10 mouse cellular contexts compared by ENCODE assay signal in the genomic region with DNA sequence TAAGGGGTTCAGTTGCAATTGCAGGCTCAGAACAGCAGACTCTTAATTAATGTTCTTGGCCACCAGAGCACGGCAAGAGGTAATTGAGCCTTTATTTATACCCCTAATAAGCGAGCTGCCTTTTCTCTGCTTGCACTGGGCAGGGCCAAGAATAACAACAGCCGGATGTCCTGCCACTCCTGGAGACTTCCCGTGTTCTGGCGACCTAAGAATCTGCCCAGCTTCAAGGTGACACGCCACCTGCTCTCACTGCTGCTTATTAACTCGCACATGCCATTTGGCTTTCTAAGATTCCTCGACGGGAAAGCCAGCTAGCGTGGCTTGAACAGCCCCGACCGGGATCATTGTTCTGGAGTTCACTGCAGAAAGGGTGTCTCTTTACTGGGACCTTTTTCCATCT. TPM values are rescaled to one million over a fixed set of nuclear protein-coding genes. Genes with fewer than 3 reads are reported as not detected.
DNase-seq lines count a peak whose midpoint lies in the region; ATAC-seq lines count a peak whose summit lies in the region.
"Had no signal": no experiment of that assay in that cellular context is flagged by ENCODE, and none has a peak within 500 bp of the region (broad histone marks: within the 10 kb centered on the region; RNA-seq: fewer than 3 reads in every experiment).

No protein-coding gene starts in this region.

- H3K27me3 ChIP-seq in hindbrain, embryonic 14.5 days (ENCODE audit: control insufficient read depth, insufficient read depth, low read length), result no peaks in the 10 kb centered on the region
- H3K27me3 ChIP-seq in hindbrain, embryonic 12.5 days, result no peaks in the 10 kb centered on the region
- no peaks in the 10 kb centered on the region for H3K27me3 ChIP-seq in heart, embryonic 11.5 days (ENCODE audit: control insufficient read depth, insufficient read depth, low read length)
- H3K27me3 ChIP-seq: liver, embryonic 15.5 days had no signal

- intact Hi-C loops in gastrocnemius, postnatal 14 days (cut with DNase I; ENCODE audit: low total_unique reads), result loop anchor here (5.0 kb wide), 2 partner anchors 118 to 333 kb away; no protein-coding TSS in a partner anchor

- 23% methylated on average over 12 of the region's 12 CpGs for WGBS in hindbrain, embryonic 14.5 days
- WGBS in hindbrain, embryonic 12.5 days, result 30% methylated on average over 12 of the region's 12 CpGs
- WGBS in heart, embryonic 11.5 days (ENCODE audit: insufficient replicate concordance), result 25% methylated on average over 12 of the region's 12 CpGs

- ATAC-seq in hindbrain, embryonic 14.5 days (ENCODE audit: low FRiP score), result no peak
- ATAC-seq in hindbrain, embryonic 12.5 days (ENCODE audit: low FRiP score), result no peak
- no peak for ATAC-seq in heart, embryonic 11.5 days (replicated peaks; ENCODE audit: insufficient number of reproducible peaks, low FRiP score, low TSS enrichment)

- H3K4me2 ChIP-seq in hindbrain, embryonic 14.5 days (replicated peaks), result peak overlapping the region; percentile 17; the same call in 1 of the 2 replicates
- no peak overlapping the region for H3K4me2 ChIP-seq in hindbrain, embryonic 12.5 days (replicated peaks)
- peak overlapping the region; percentile 31 for H3K4me2 ChIP-seq in heart, embryonic 11.5 days
- H3K4me2 ChIP-seq: liver, embryonic 15.5 days had no signal

- H3K4me1 ChIP-seq in hindbrain, embryonic 14.5 days (replicated peaks; ENCODE audit: control insufficient read depth, insufficient read depth, low read length), result 0 out of 2 replicates have a peak, but pooled peaks cover 4% of the 10 kb centered on the region
- H3K4me1 ChIP-seq in hindbrain, embryonic 12.5 days, result peaks cover 4% of the 10 kb centered on the region; the same call in 1 of the 2 replicates
- peaks cover 10% of the 10 kb centered on the region; the same call in 1 of the 2 replicates for H3K4me1 ChIP-seq in heart, embryonic 11.5 days (ENCODE audit: control insufficient read depth, insufficient read depth, low read length)

- no peak overlapping the region for H3K4me3 ChIP-seq in hindbrain, embryonic 14.5 days (replicated peaks; ENCODE audit: low read length)
- no peak overlapping the region for H3K4me3 ChIP-seq in hindbrain, embryonic 12.5 days
- no peak overlapping the region for H3K4me3 ChIP-seq in heart, embryonic 11.5 days (ENCODE audit: low read depth, low read length)
- H3K4me3 ChIP-seq: liver, embryonic 15.5 days had no signal

- H3K9ac ChIP-seq in hindbrain, embryonic 14.5 days, result no peak overlapping the region
- no peak overlapping the region for H3K9ac ChIP-seq in hindbrain, embryonic 12.5 days
- 0 out of 2 replicates have a peak overlapping the region, but pooled peaks have one; percentile 29 for H3K9ac ChIP-seq in heart, embryonic 11.5 days (ENCODE audit: low read depth, low read length)
- H3K9ac ChIP-seq: liver, embryonic 15.5 days had no signal

- H3K27ac ChIP-seq in hindbrain, embryonic 14.5 days, result 0 out of 2 replicates have a peak overlapping the region, but pooled peaks have one; percentile 26
- H3K27ac ChIP-seq in hindbrain, embryonic 12.5 days, result no peak overlapping the region
- H3K27ac ChIP-seq in heart, embryonic 11.5 days (ENCODE audit: low read depth, low read length), result peak overlapping the region; percentile 35; the same call in 1 of the 2 replicates
- H3K27ac ChIP-seq: liver, embryonic 15.5 days had no signal

- no peaks in the 10 kb centered on the region for H3K36me3 ChIP-seq in hindbrain, embryonic 14.5 days (replicated peaks; ENCODE audit: control insufficient read depth, insufficient read depth)
- no peaks in the 10 kb centered on the region for H3K36me3 ChIP-seq in hindbrain, embryonic 12.5 days
- no peaks in the 10 kb centered on the region for H3K36me3 ChIP-seq in heart, embryonic 11.5 days (ENCODE audit: control insufficient read depth, insufficient read depth, low read length)
- H3K36me3 ChIP-seq: liver, embryonic 15.5 days had no signal

- no peak for DNase-seq in hindbrain, embryonic 14.5 days (ENCODE audit: low spot score)
- peak; percentile 63 for DNase-seq in kidney, postnatal 10 days
- DNase-seq in retina, embryonic 14.5 days (ENCODE audit: low spot score), result peak; percentile 66
- no peak for DNase-seq in spleen, postnatal 4 days (ENCODE audit: low spot score in 2 of 2)
- no peak for DNase-seq in gastrocnemius, postnatal 14 days
- no peak for DNase-seq in cerebellum, adult 8-10 months

- H3K9me3 ChIP-seq in hindbrain, embryonic 14.5 days (ENCODE audit: control insufficient read depth, low read length), result no peaks in the 10 kb centered on the region
- H3K9me3 ChIP-seq in hindbrain, embryonic 12.5 days (replicated peaks), result no peaks in the 10 kb centered on the region
- H3K9me3 ChIP-seq in heart, embryonic 11.5 days (replicated peaks; ENCODE audit: control insufficient read depth, low read length), result no peaks in the 10 kb centered on the region
- H3K9me3 ChIP-seq: liver, embryonic 15.5 days had no signal

RNA-seq across cellular contexts. Expression of gene Fnbp1l, which starts 15.7 kb away (rescaled TPM):
- 201 and 209 TPM in 2 replicates for polyA plus RNA-seq in hindbrain, embryonic 14.5 days (2014; fragmentation: Nextera tagmentation; extraction: Ambion mirVana)
- polyA plus RNA-seq in hindbrain, embryonic 12.5 days (2016; fragmentation: Nextera tagmentation; extraction: Ambion mirVana), result 139 and 151 TPM in 2 replicates
- 26.6 and 35.1 TPM in 2 replicates for polyA plus RNA-seq in heart, embryonic 11.5 days (2014; fragmentation: Nextera tagmentation; extraction: Ambion mirVana)
- 10 to 100 TPM; 11.3 to 11.8 TPM for total RNA-seq in gastrocnemius, postnatal 14 days (2021)
- total RNA-seq: MEL had no signal

Comparison
In these comparisons a context has a peak if more than half of its experiments do, and no peak if none do; other contexts are left out.
1. DNase-seq: peak in kidney, postnatal 10 days (single experiment) and retina, embryonic 14.5 days (single experiment); none in hindbrain, embryonic 14.5 days (single experiment), spleen, postnatal 4 days (0 of 2), gastrocnemius, postnatal 14 days (single experiment) and cerebellum, adult 8-10 months (single experiment).